Mouse (Mus musculus): Measurements from ENCODE around the gene Polq. TPM values are rescaled to one million over a fixed set of nuclear protein-coding genes. Genes with fewer than 3 reads are reported as not detected.

The Polq gene
- total and polyA plus RNA-seq, 3 experiments: 19.1 to 27.0 (median 23.6) TPM

GRCm38 (mm10) chr16:36989493-36989892 is 22.1 kb upstream of the Polq start (continued):
- TF ChIP-seq PAX5 (IDR thresholded peaks at IDR 0.05; ENCODE audit: low read length): no peak
- peak; percentile 82; the same call in 1 of the 2 replicates for TF ChIP-seq MYC (IDR thresholded peaks at IDR 0.05; ENCODE audit: low read depth, low read length)
- TF ChIP-seq CTCF (conservative IDR thresholded peaks at IDR 0.05 in 1 of 2, IDR thresholded peaks at IDR 0.05 in 1 of 2; ENCODE audit: low read depth in 2 of 2, low read length in 2 of 2): peak in 1 of 2 experiments; percentile 60; a peak in 2 of 4 replicates
- TF ChIP-seq SIN3A (IDR thresholded peaks at IDR 0.05; ENCODE audit: low read length): peak; percentile 54; the same call in 1 of the 2 replicates
- no peak for TF ChIP-seq USF1 (IDR thresholded peaks at IDR 0.05; ENCODE audit: low read depth, low read length)
- TF ChIP-seq BHLHE40 (IDR thresholded peaks at IDR 0.05; ENCODE audit: low read depth, low read length): peak; percentile 73
- no peak for TF ChIP-seq ZKSCAN1 (IDR thresholded peaks at IDR 0.05; ENCODE audit: borderline replicate concordance, low read depth, low read length)
- no peak for TF ChIP-seq POLR2AphosphoS2 (IDR thresholded peaks at IDR 0.05; ENCODE audit: low read depth, low read length)
- TF ChIP-seq MAZ (IDR thresholded peaks at IDR 0.05; ENCODE audit: low read depth, low read length): peak; percentile 87
- no peak for TF ChIP-seq ZNF384 (IDR thresholded peaks at IDR 0.05; ENCODE audit: low read depth, low read length)
- TF ChIP-seq MAX (IDR thresholded peaks at IDR 0.05; ENCODE audit: low read length): peak; percentile 59; the same call in 1 of the 2 replicates
- peak; percentile 69 for TF ChIP-seq RAD21 (IDR thresholded peaks at IDR 0.05; ENCODE audit: low read depth, low read length)
- peak; percentile 74 for TF ChIP-seq TBP (conservative IDR thresholded peaks at IDR 0.05; ENCODE audit: low read depth, low read length)
- TF ChIP-seq ZC3H11A (IDR thresholded peaks at IDR 0.05; ENCODE audit: low read depth, low read length): no peak
- peak; percentile 86; the same call in 1 of the 2 replicates for TF ChIP-seq TCF12 (IDR thresholded peaks at IDR 0.05; ENCODE audit: low read depth, low read length)
- TF ChIP-seq ZMIZ1 (IDR thresholded peaks at IDR 0.05; ENCODE audit: low read depth, low read length): no peak; the same call in 1 of the 2 replicates
- peak; percentile 78; the same call in 1 of the 2 replicates for TF ChIP-seq E2F4 (IDR thresholded peaks at IDR 0.05; ENCODE audit: insufficient replicate concordance, low read depth, low read length)
- TF ChIP-seq GABPA (IDR thresholded peaks at IDR 0.05; ENCODE audit: insufficient replicate concordance, low read depth, low read length): no peak

DNA sequence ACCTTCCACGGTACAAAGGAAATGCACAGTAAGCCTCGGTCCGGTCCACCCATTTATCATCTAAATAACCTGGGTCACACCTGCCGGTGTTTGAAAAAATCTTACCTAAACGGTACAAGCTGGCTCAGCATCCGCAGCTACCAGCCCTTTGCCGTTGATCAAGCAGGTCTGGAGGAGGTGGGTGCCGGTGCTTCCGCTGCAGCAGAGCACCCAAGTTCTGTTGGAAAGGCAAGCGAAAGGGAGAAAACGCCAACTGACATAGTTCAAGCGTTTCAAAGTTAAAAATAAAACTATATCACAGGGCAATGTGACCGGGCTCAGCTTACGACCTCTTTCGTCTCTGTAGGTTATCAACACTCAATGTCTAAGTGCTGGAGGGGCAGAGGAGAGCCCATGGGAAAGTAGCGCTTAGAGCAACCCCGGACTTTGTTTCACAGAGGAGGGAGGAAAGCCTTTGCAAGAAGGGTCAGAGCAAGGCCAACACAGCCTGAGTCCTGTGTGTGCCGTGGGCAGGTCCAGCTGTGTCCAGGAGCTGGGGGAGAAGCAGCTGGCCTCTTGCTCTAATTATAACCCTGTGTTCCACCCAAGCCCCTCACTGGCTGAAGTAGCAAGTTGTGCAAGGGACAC is 21.5 kb upstream of the Polq start, which contains the start of gene Fbxo40:
TSS of gene Fbxo40 (minus strand) at position 469 of the 627 bp plus-strand sequence.
- H3K4me3 ChIP-seq (replicated peaks in 1 of 3; ENCODE audit: low read depth in 2 of 3, low read length in 2 of 3, poor library complexity in 1 of 3): peak within 1 kb of the TSS; percentile 43 to 55 (median 44)
- H3K9ac ChIP-seq (ENCODE audit: insufficient read depth, low read depth): peak within 1 kb of the TSS; percentile 71
- H3K4me2 ChIP-seq (ENCODE audit: insufficient read depth, low read depth, poor library complexity, severe bottlenecking): peak within 1 kb of the TSS; percentile 85
- H3K27ac ChIP-seq (ENCODE audit: insufficient read depth, low read depth): peak within 1 kb of the TSS; percentile 79
- in situ Hi-C loops (cut with MboI; ENCODE audit: low pct_ligation_motif_present, low pct_unique_long_range_greater_than_20kb, low sequenced_read_pairs): loop anchor here (5.0 kb wide), 1 partner anchor 103 kb away; no protein-coding TSS in a partner anchor
- TF ChIP-seq KAT2A (IDR thresholded peaks at IDR 0.05; ENCODE audit: insufficient replicate concordance, low read length) (0 out of 2 replicates have a peak, but pooled peaks have one; percentile 17), MXI1 (IDR thresholded peaks at IDR 0.05; ENCODE audit: low read depth, low read length) (0 out of 2 replicates have a peak, but pooled peaks have one; percentile 2), PAX5 (IDR thresholded peaks at IDR 0.05; ENCODE audit: low read length) (no peak), CHD1 (IDR thresholded peaks at IDR 0.05; ENCODE audit: low read depth, low read length) (0 out of 2 replicates have a peak, but pooled peaks have one; percentile 25), SIN3A (IDR thresholded peaks at IDR 0.05; ENCODE audit: low read length) (peak; percentile 27; the same call in 1 of the 2 replicates), IRF4 (IDR thresholded peaks at IDR 0.05; ENCODE audit: low read depth, low read length) (peak; percentile 16), UBTF (IDR thresholded peaks at IDR 0.05; ENCODE audit: low read depth, low read length) (0 out of 2 replicates have a peak, but pooled peaks have one; percentile 21), ZNF384 (IDR thresholded peaks at IDR 0.05; ENCODE audit: low read depth, low read length) (no peak), MAZ (IDR thresholded peaks at IDR 0.05; ENCODE audit: low read depth, low read length) (0 out of 2 replicates have a peak, but pooled peaks have one; percentile 34), GABPA (IDR thresholded peaks at IDR 0.05; ENCODE audit: insufficient replicate concordance, low read depth, low read length) (no peak), RAD21 (IDR thresholded peaks at IDR 0.05; ENCODE audit: low read depth, low read length) (no peak), TCF12 (IDR thresholded peaks at IDR 0.05; ENCODE audit: low read depth, low read length) (0 out of 2 replicates have a peak, but pooled peaks have one; percentile 23), RCOR1 (conservative IDR thresholded peaks at IDR 0.05; ENCODE audit: low read depth, low read length) (peak; percentile 57; the same call in 1 of the 2 replicates), MEF2A (IDR thresholded peaks at IDR 0.05; ENCODE audit: borderline replicate concordance, low read depth, low read length) (peak; percentile 51; the same call in 1 of the 2 replicates), CHD2 (IDR thresholded peaks at IDR 0.05; ENCODE audit: low read length) (0 out of 2 replicates have a peak, but pooled peaks have one; percentile 13), BHLHE40 (IDR thresholded peaks at IDR 0.05; ENCODE audit: low read depth, low read length) (no peak)
- H3K79me2 ChIP-seq (replicated peaks; ENCODE audit: control insufficient read depth, extremely low read depth, insufficient read depth, poor library complexity, severe bottlenecking): no peaks in the 10 kb centered on the region
- H3K9me3 ChIP-seq (replicated peaks; ENCODE audit: low read length): peaks cover 9% of the 10 kb centered on the region
- DNase-seq (ENCODE audit: extremely low read depth): no peak
- no peaks in the 10 kb centered on the region for H3K36me3 ChIP-seq (replicated peaks in 1 of 2; ENCODE audit: control insufficient read depth in 1 of 2, insufficient read depth in 1 of 2, low read length in 1 of 2)
- H3K4me1 ChIP-seq (ENCODE audit: control insufficient read depth in 1 of 2, insufficient read depth in 2 of 2): peaks cover 26 to 61% of the 10 kb centered on the region in 2 experiments
- no peaks in the 10 kb centered on the region for H3K27me3 ChIP-seq (replicated peaks)
- dilution Hi-C loops (cut with MboI; ENCODE audit: extremely low pct_ligation_motif_present, extremely low pct_unique_long_range_greater_than_20kb, low sequenced_read_pairs): no loop called here

Data from CH12.LX (cell line).